Mouse (Mus musculus) hindbrain, embryonic 16.5 days (tissue): ENCODE data around the gene Bspry. TPM values are rescaled to one million over a fixed set of nuclear protein-coding genes. Genes with fewer than 3 reads are reported as not detected.

Experiments used
- ATAC-seq: fragments of 200-750 bp; cut with Nextera tagmentation; 2 replicates; pipeline ENCODE4 v1.8.0; 2017; ENCODE audit warnings: moderate TSS enrichment, moderate library complexity
- H3K27ac ChIP-seq: fragments of 300-500 bp; sonication (generic); 2 replicates; pipeline ENCODE4 v1.5.1; 2014; ENCODE audit warnings: low read depth, mild to moderate bottlenecking, control low read depth, low read length, moderate library complexity
- H3K27me3 ChIP-seq: fragments of 300-500 bp; sonication (generic); replicated peaks from 2 replicates; pipeline ENCODE4 v1.6.1; 2014; ENCODE audit warnings: low read length; ENCODE audit not compliant: control insufficient read depth, insufficient read depth
- H3K36me3 ChIP-seq: fragments of 300-500 bp; sonication (generic); 2 replicates; pipeline ENCODE4 v1.6.1; 2014; ENCODE audit warnings: mild to moderate bottlenecking, low read length, moderate library complexity, mixed read lengths; ENCODE audit not compliant: control insufficient read depth, insufficient read depth
- H3K4me1 ChIP-seq: fragments of 300-500 bp; sonication (generic); 2 replicates; pipeline ENCODE4 v1.6.1; 2014; ENCODE audit warnings: low read depth, low read length; ENCODE audit not compliant: control insufficient read depth, insufficient read depth
- H3K4me2 ChIP-seq: fragments of 300-500 bp; sonication (generic); 2 replicates; pipeline ENCODE4 v1.6.1; 2014; ENCODE audit warnings: mild to moderate bottlenecking, low read length, control low read depth, moderate library complexity
- H3K4me3 ChIP-seq: fragments of 300-500 bp; sonication (generic); 2 replicates; pipeline ENCODE4 v1.5.1; 2014; ENCODE audit warnings: mild to moderate bottlenecking, low read length, control low read depth, moderate library complexity
- H3K9ac ChIP-seq: fragments of 300-500 bp; sonication (generic); 2 replicates; pipeline ENCODE4 v1.6.1; 2014; ENCODE audit warnings: low read depth, mild to moderate bottlenecking, control low read depth, low read length, moderate library complexity
- H3K9me3 ChIP-seq: fragments of 300-500 bp; sonication (generic); 2 replicates; pipeline ENCODE4 v1.6.1; 2014; ENCODE audit warnings: mild to moderate bottlenecking, low read length, moderate library complexity; ENCODE audit not compliant: control insufficient read depth
- WGBS: fragments of 180-500 bp; shearing (Covaris S2); extraction: QIAGEN DNeasy Blood & Tissue Kit; methylation state at CpG from one replicate; pipeline ENCODE4 v1.1.7; 2014; 5-methylcytosine and 5-hydroxymethylcytosine counted together
- polyA plus RNA-seq: library from polyadenylated mRNA; unstranded; fragments of >200 nt; fragmentation: Nextera tagmentation; extraction: Ambion mirVana; gene quantifications from 2 replicates; pipeline ENCODE4 v1.2.1, GENCODE M21; 2015

The Bspry gene
- polyA plus RNA-seq, 1 experiment from 2014 or later = 0.63 TPM

DNA sequence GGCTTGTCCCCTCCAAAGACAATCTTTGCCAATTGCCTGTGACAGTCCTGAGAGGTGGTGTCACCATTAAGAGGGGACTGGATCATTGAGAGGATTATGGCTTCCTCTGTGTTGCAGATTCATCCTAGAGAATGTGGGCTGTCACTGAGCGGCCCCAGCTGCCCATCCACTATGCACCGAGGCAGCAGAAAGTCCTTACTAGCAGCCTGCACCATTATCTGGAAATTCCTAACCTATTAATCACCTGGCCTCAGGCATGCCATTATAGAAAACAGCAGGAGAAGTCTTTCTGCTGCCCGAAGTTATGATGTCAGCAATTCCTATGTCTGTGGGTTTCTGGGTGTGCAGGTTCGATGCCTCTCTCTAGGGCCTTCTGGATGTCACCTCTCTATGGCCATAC lies 38.9 kb upstream of the Bspry start:
- Histone ChIP-seq H3K27me3 (no peaks in the 10 kb centered on the region), H3K4me3 (no peak overlapping the region), H3K4me1 (no peaks in the 10 kb centered on the region), H3K9me3 (no peaks in the 10 kb centered on the region), H3K9ac (no peak overlapping the region), H3K27ac (no peak overlapping the region), H3K36me3 (no peaks in the 10 kb centered on the region), H3K4me2 (no peak overlapping the region)
- no peak for ATAC-seq
- 74% methylated on average over 4 of the region's 4 CpGs for WGBS

DNA sequence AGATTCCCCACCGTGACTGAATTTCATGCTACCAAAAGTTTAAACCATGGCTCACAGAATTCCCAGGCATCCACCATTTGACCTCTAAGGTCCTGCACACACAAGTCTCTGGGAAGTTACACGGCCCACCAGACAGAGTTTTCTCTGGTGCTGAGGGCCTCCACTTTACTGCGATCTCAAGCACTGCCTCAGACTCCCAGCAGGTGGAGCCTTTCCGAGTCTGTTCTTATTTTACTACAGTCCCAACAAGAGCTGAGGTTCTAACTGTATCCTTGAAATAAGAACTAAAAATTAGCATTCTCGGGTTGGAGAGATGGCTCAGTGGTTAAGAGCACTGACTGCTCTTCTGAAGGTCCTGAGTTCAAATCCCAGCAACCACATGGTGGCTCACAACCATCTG lies 24.9 kb upstream of the Bspry start:
- peak; percentile 50; the same call in 1 of the 2 replicates for ATAC-seq

DNA sequence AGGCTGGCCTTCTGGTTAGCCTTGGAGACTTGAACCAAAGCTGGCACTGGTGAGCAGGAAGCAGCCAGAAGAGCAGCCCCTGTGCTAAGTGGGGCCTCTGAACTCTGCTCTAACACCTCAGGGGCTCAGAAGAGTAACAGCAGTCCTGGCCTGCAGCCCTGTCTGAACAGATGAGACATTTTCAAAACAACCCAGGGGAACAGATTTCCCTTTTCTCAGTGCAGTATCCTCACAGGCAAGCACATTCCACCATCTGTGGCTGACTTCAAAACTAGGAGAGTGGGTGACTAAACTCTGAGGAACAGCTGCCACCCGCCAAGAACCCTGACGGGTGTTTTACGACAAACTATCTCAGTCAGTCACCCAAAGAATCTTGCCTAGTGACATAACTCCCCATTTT lies 20.8 kb upstream of the Bspry start:
- Histone ChIP-seq H3K4me3 (no peak overlapping the region), H3K27ac (no peak overlapping the region), H3K9ac (no peak overlapping the region), H3K27me3 (no peaks in the 10 kb centered on the region), H3K9me3 (no peaks in the 10 kb centered on the region), H3K4me1 (no peaks in the 10 kb centered on the region), H3K36me3 (peaks cover 3% of the 10 kb centered on the region), H3K4me2 (no peak overlapping the region)
- ATAC-seq = no peak
- 64% methylated on average over 3 of the region's 3 CpGs for WGBS

More for the DNA sequence above, 24.9 kb upstream of the Bspry start:
- no peaks in the 10 kb centered on the region for H3K9me3 ChIP-seq
- 63% methylated on average over 5 of the region's 5 CpGs for WGBS
- H3K36me3 ChIP-seq = no peaks in the 10 kb centered on the region
- H3K4me3 ChIP-seq = no peak overlapping the region
- no peak overlapping the region for H3K27ac ChIP-seq
- H3K4me1 ChIP-seq = no peaks in the 10 kb centered on the region
- no peak overlapping the region for H3K9ac ChIP-seq
- H3K27me3 ChIP-seq = no peaks in the 10 kb centered on the region
- H3K4me2 ChIP-seq = no peak overlapping the region

DNA sequence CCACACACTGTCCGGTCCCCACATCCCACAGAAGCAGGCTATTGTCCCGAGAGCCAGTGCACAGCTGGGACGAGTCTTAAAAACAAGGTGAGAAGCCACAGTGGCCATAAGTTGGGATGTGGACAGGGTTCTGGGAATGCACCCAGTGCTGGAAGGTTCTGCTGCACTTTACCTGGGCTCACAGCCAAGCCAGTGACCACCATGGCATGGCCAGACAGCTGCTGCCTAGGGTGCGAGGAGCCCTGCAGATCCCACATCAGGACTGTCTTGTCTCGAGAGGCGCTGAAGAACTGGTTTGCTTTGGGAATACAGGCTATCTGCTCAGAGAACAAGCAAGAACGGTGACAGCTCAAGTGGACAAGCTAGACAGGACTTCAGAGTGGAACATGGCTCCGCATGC lies 19.5 kb upstream of the Bspry start:
- peaks cover 3% of the 10 kb centered on the region for H3K36me3 ChIP-seq
- H3K4me2 ChIP-seq = no peak overlapping the region
- no peaks in the 10 kb centered on the region for H3K27me3 ChIP-seq
- H3K27ac ChIP-seq = no peak overlapping the region
- ATAC-seq = no peak
- no peaks in the 10 kb centered on the region for H3K9me3 ChIP-seq
- H3K9ac ChIP-seq = no peak overlapping the region
- no peak overlapping the region for H3K4me3 ChIP-seq
- no peaks in the 10 kb centered on the region for H3K4me1 ChIP-seq
- WGBS = 92% methylated on average over 8 of the region's 8 CpGs

DNA sequence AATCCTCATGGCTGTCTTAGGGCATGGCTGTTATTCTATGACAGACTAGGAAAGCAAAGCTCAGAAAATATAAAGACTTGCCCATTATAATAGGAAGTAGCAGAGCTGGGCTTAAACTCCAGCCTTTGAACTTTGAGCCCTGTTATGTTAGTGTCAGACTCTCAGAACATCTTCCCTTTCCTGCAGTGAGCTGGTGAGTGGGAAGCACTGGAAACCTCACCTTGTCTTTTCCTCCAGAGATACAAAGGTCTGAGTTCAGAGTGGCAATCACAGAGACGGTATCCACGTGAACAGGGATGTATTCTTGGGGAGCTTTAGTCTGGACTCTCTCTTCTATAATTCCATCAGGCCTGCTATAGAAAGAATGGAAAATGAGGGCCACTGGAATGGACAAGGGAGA lies 16.7 kb upstream of the Bspry start:
- Histone ChIP-seq H3K9me3 (no peaks in the 10 kb centered on the region), H3K36me3 (peaks cover 3% of the 10 kb centered on the region), H3K27me3 (no peaks in the 10 kb centered on the region), H3K4me2 (no peak overlapping the region), H3K4me3 (no peak overlapping the region), H3K27ac (no peak overlapping the region), H3K9ac (no peak overlapping the region), H3K4me1 (no peaks in the 10 kb centered on the region)
- ATAC-seq = no peak
- 92% methylated on average over 2 of the region's 2 CpGs for WGBS

DNA sequence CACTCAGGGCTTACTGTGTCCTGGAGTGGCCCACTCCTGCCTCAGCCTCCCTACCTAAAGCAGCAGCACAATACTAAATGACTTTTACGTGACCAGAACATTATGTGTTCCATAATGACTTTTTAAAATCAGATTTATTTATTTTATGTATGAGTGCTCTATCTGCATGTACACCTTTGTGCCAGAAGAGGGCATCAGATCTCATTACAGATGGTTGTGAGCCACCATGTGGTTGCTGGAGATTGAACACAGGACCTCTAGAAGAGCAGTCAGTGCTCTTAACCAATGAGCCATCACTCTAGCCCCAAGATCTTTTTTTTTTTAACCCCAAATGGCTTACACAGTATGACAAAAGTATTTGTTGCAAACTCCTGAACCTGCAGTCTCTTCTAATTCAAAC lies 11.7 kb upstream of the Bspry start:
- no peak for ATAC-seq
- no peak overlapping the region for H3K9ac ChIP-seq
- H3K4me1 ChIP-seq = no peaks in the 10 kb centered on the region
- WGBS = 92% methylated on average over 1 of the region's 1 CpGs
- H3K9me3 ChIP-seq = 0 out of 2 replicates have a peak, but pooled peaks cover 2% of the 10 kb centered on the region
- H3K4me2 ChIP-seq = no peak overlapping the region
- no peak overlapping the region for H3K27ac ChIP-seq
- peaks cover 3% of the 10 kb centered on the region; the same call in 1 of the 2 replicates for H3K36me3 ChIP-seq
- no peak overlapping the region for H3K4me3 ChIP-seq
- no peaks in the 10 kb centered on the region for H3K27me3 ChIP-seq

DNA sequence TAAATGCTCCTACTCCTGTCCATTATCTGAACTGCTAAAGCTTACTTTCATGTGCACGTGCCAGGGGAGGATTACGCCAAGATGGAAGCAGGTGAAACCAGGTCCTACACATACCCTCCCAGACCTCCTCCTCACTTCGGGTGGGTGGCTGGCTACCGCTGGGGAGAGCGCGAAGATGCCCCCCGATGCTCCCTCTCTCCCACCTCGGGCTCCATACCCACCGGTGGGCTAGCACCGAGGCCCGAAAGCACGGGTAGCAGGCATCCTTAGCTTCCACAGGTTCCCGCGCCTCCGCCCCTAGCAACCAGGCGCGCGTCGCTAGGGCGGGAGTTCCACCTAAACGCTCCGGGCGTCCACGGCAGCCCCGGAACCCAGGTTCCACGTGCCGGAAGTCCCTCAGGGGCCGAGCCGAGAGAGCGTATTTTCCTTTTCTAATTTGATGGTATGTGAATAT lies 9.2 kb upstream of the Bspry start, which contains the start of gene Wdr31:
Gene Wdr31 (minus strand): TSS at position 299 of the 454 bp plus-strand sequence.
- peaks cover 3% of the 10 kb centered on the region; the same call in 1 of the 2 replicates for H3K36me3 ChIP-seq
- peak within 1 kb of the TSS; percentile 75 for H3K4me3 ChIP-seq
- H3K9ac ChIP-seq = peak within 1 kb of the TSS; percentile 80
- no peaks in the 10 kb centered on the region for H3K4me1 ChIP-seq
- 0 out of 2 replicates have a peak, but pooled peaks cover 2% of the 10 kb centered on the region for H3K9me3 ChIP-seq
- peak within 1 kb of the TSS; percentile 77 for H3K4me2 ChIP-seq
- ATAC-seq = peak; percentile 96
- no peaks in the 10 kb centered on the region for H3K27me3 ChIP-seq
- WGBS = under 1% methylated on average over 30 of the region's 30 CpGs
- peak within 1 kb of the TSS; percentile 73 for H3K27ac ChIP-seq

- Histone ChIP-seq H3K27me3 (no peaks in the 10 kb centered on the region), H3K9ac (no peak overlapping the region), H3K4me3 (no peak overlapping the region), H3K27ac (no peak overlapping the region), H3K9me3 (0 out of 2 replicates have a peak, but pooled peaks cover 2% of the 10 kb centered on the region), H3K4me1 (no peaks in the 10 kb centered on the region), H3K36me3 (peaks cover 3% of the 10 kb centered on the region; the same call in 1 of the 2 replicates), H3K4me2 (no peak overlapping the region)
- ATAC-seq = no peak
- 100% methylated on average over 2 of the region's 2 CpGs for WGBS
Measured at GRCm38 (mm10) chr4:62472071-62472470, 7.8 kb upstream of the Bspry start.

DNA sequence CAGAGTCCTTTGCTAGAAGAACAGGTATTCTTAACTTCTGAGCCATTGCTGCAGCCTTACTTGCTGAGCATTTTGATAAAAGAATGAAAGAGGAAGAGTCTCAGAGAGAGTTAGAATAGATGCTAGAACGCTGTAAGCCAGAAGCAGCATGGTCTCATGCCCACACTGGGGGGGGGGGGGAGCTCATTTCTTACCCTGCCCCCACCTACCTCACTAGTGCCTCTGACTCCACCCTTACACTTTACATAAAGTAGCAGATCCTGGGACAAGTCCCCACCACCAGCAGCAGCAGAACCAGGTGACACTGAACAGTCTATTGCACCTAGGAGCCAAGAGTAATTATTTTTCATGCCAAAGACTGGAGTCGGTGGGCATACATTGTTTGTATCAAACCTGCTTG lies 4.7 kb upstream of the Bspry start:
- H3K27ac ChIP-seq = no peak overlapping the region
- no peak overlapping the region for H3K4me2 ChIP-seq
- H3K36me3 ChIP-seq = no peaks in the 10 kb centered on the region
- ATAC-seq = no peak
- WGBS = 94% methylated on average over 2 of the region's 2 CpGs
- no peaks in the 10 kb centered on the region; the same call in 1 of the 2 replicates for H3K4me1 ChIP-seq
- peaks cover 9% of the 10 kb centered on the region; the same call in 1 of the 2 replicates for H3K27me3 ChIP-seq
- no peak overlapping the region for H3K4me3 ChIP-seq
- no peaks in the 10 kb centered on the region for H3K9me3 ChIP-seq
- H3K9ac ChIP-seq = no peak overlapping the region
